Mouse (Mus musculus): Measurements from ENCODE around the gene Ltb. TPM values are rescaled to one million over a fixed set of nuclear protein-coding genes. Genes with fewer than 3 reads are reported as not detected.

The Ltb gene
- polyA plus RNA-seq, 1 experiment: 531 TPM

DNA sequence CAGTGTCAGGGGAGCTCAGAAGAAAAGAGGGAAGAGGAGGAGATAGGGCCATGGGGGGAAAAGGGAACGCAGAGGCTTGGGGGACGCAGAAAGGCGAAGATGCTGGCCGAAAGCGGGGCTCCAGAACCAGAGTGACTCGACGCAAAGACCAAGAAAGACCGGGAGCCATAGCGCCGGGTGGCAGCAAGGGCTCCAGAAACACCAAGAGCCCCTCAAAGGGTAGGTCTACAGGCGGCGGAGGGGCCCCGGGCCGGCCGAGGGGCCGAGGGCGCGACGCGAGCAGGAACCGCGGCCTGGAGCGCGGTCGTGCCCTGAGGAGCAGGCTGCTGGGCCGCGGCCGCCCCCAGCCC is 30.0 kb upstream of the Ltb start:
- 0% methylated on average over 21 of the region's 28 CpGs for WGBS
- TF ChIP-seq CTCF (IDR thresholded peaks at IDR 0.05; ENCODE audit: extremely low read depth, insufficient read depth, insufficient read length, insufficient replicate concordance) (no peak), POLR2A (IDR thresholded peaks at IDR 0.05; ENCODE audit: low read depth, low read length) (no peak)
- no peak for DNase-seq (ENCODE audit: low read depth in 1 of 2, low spot score in 2 of 2)

DNA sequence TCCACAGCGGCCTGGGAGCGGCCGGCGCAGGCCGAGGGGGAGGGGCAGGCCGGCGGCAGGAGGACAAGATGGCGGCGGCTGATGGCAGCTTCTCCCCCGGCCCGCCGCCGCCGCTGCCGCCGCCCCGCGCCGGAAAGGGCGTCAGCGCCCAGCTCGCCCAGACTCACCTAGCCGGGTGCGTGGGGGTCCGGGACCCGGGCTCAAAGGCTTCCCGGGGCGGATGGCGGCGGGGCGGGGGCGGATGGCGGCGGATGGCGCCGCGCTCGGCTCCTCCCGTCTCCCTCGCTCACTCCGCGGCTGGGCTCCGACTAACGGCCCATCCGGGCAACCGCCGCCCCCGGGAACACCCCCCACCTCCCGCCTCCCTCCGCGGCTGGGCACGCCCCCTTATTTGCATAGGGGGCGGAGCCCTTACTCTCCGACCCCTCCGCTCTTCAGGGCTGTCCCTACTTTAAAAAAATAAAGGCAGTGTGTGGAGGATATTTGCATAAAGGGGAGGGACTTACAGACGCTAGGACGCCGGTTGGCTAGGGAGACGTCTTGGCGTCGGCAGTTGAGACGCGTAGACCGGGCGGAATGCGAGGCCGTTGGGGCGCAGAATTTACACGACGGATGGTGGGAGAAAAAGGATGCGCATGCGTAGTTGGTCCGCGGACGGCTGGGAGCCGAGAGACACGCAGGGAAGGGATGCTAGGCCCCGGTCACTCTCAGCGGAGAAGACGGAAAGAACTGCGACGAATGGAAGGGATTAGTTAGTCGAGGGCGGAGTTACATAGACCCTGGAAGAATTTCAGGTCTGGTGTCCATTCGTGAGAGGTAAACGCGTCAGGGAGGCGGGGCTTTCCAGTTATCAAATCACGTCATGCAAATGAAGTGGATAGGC is 29.4 kb upstream of the Ltb start, which contains the start of gene Prrc2a:
Gene Prrc2a (minus strand): TSS at position 330 of the 883 bp plus-strand sequence.
- Histone ChIP-seq H3K36me3 (ENCODE audit: control insufficient read depth, insufficient read depth, low read length) (peaks cover 22% of the 10 kb centered on the region), H3K27ac (ENCODE audit: insufficient read depth, low read length) (peak within 1 kb of the TSS; percentile 100), H3K4me1 (ENCODE audit: control insufficient read depth, insufficient read depth, insufficient read length) (peaks cover 9% of the 10 kb centered on the region; the same call in 1 of the 2 replicates), H3K27me3 (ENCODE audit: control insufficient read depth, insufficient read depth, low read length) (no peaks in the 10 kb centered on the region), H3K4me3 (ENCODE audit: extremely low read depth, insufficient read depth, insufficient read length) (peak within 1 kb of the TSS; percentile 90)
- under 1% methylated on average over 72 of the region's 89 CpGs for WGBS
- peak; percentile 95 to 99 for DNase-seq (ENCODE audit: low read depth in 1 of 2, low spot score in 2 of 2)
- TF ChIP-seq POLR2A (IDR thresholded peaks at IDR 0.05; ENCODE audit: low read depth, low read length) (peak; percentile 78), CTCF (IDR thresholded peaks at IDR 0.05; ENCODE audit: extremely low read depth, insufficient read depth, insufficient read length, insufficient replicate concordance) (no peak)

More for the DNA sequence above, 30.0 kb upstream of the Ltb start:
- Histone ChIP-seq H3K4me1 (ENCODE audit: control insufficient read depth, insufficient read depth, insufficient read length) (peaks cover 9% of the 10 kb centered on the region; the same call in 1 of the 2 replicates), H3K36me3 (ENCODE audit: control insufficient read depth, insufficient read depth, low read length) (peaks cover 28% of the 10 kb centered on the region), H3K27ac (ENCODE audit: insufficient read depth, low read length) (peak overlapping the region; percentile 86), H3K4me3 (ENCODE audit: extremely low read depth, insufficient read depth, insufficient read length) (peak overlapping the region; percentile 84), H3K27me3 (ENCODE audit: control insufficient read depth, insufficient read depth, low read length) (no peaks in the 10 kb centered on the region)

DNA sequence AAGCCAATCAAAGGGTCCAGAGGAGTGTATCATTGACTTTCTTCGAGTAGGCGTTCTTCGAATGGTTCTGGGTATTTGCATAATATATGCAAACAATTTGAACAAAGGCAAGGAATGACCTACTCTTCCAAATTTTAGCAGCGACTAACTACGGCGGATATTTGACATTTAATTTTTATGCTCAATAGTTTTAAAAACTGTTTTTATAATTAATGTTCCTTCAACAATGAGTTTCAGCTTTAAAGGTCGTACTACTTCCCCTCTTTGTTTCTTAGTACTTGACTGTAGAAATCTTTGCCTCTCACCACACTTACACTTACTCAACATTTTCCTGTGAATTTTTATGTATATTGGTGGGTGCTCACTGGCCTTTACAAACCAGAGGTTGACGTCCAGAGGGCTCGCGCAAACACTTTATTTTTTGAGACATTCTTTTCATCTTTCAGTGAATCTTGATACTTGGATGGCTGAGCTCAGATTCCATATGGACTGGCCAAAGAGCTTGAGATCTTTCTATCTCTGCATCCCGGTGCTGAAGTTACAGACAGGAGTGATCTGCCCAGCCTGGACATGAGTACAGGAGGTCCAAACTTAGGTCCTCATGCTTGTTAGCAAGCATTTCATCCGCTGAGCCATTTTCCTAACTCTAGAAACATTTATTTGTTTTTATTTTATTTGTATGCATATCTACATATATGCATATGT is 28.6 kb upstream of the Ltb start:
- peaks cover 9% of the 10 kb centered on the region; the same call in 1 of the 2 replicates for H3K4me1 ChIP-seq (ENCODE audit: control insufficient read depth, insufficient read depth, insufficient read length)
- no peaks in the 10 kb centered on the region for H3K27me3 ChIP-seq (ENCODE audit: control insufficient read depth, insufficient read depth, low read length)
- H3K4me3 ChIP-seq (ENCODE audit: extremely low read depth, insufficient read depth, insufficient read length): peak overlapping the region; percentile 90; the same call in 1 of the 2 replicates
- peaks cover 14% of the 10 kb centered on the region for H3K36me3 ChIP-seq (ENCODE audit: control insufficient read depth, insufficient read depth, low read length)
- no peak for DNase-seq (ENCODE audit: low read depth in 1 of 2, low spot score in 2 of 2)
- H3K27ac ChIP-seq (ENCODE audit: insufficient read depth, low read length): peak overlapping the region; percentile 100
- TF ChIP-seq CTCF (IDR thresholded peaks at IDR 0.05; ENCODE audit: extremely low read depth, insufficient read depth, insufficient read length, insufficient replicate concordance) (no peak), POLR2A (IDR thresholded peaks at IDR 0.05; ENCODE audit: low read depth, low read length) (no peak)
- WGBS: 23% methylated on average over 12 of the region's 12 CpGs

DNA sequence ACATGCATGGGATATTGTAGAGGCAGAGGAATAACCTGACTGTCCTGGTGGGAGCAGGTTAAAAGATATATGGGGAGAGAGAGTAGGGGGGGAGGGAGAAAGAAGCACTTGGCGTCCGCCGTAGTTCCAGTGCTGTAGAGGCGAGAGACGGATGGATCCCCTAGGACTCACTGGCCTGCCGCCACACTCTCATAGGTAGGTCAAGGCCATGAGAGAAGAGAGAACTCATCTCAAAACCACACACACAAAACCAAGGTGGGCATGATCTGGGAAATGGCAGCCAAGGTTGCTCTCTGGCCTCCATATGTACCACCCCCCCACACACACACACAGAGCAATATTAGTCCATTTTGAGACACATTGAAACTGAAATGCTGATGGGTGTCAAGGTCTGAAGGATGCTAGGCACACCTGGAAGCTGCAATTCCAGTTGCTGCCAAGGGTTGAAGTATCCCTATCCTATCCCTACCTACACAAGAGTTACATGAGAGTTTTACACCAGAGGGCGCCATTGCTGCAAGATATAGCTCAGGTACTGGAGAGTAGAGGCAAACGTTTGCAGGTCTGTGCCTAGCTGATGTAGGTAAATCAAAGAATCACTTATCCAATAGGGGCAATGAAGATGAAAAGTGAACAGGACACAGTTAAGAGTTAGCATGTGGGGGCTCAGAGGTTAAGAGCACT is 27.7 kb upstream of the Ltb start:
- WGBS: 72% methylated on average over 8 of the region's 8 CpGs
- Histone ChIP-seq H3K27ac (ENCODE audit: insufficient read depth, low read length) (no peak overlapping the region), H3K36me3 (ENCODE audit: control insufficient read depth, insufficient read depth, low read length) (peaks cover 5% of the 10 kb centered on the region), H3K4me3 (ENCODE audit: extremely low read depth, insufficient read depth, insufficient read length) (no peak overlapping the region), H3K4me1 (ENCODE audit: control insufficient read depth, insufficient read depth, insufficient read length) (peaks cover 11% of the 10 kb centered on the region; the same call in 1 of the 2 replicates), H3K27me3 (ENCODE audit: control insufficient read depth, insufficient read depth, low read length) (no peaks in the 10 kb centered on the region)
- TF ChIP-seq CTCF (IDR thresholded peaks at IDR 0.05; ENCODE audit: extremely low read depth, insufficient read depth, insufficient read length, insufficient replicate concordance): peak; percentile 44; the same call in 1 of the 2 replicates
- no peak for TF ChIP-seq POLR2A (IDR thresholded peaks at IDR 0.05; ENCODE audit: low read depth, low read length)
- DNase-seq (ENCODE audit: low read depth in 1 of 2, low spot score in 2 of 2): peak; percentile 74 to 79

DNA sequence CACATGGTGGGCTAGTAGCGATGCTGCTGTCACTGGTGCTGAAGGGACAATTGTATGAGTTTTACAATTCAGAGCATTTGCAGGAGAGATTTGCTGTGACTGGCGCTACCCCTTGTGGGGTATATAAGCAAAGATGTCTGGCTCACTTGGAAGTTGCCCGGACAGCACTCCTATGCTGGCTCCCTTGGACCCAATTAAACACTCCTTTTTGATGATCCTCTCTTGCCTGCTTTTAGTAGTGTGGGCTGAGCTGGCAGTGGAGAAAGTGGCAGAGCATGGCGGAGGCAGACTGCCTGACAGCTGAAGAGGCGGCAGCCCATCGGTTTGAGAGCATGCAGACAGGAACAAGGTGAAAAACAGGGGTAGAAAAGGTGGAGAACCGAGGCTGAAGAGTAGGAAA is 26.4 kb upstream of the Ltb start:
- no peak for DNase-seq (ENCODE audit: low read depth in 1 of 2, low spot score in 2 of 2)
- TF ChIP-seq POLR2A (IDR thresholded peaks at IDR 0.05; ENCODE audit: low read depth, low read length) (no peak), CTCF (IDR thresholded peaks at IDR 0.05; ENCODE audit: extremely low read depth, insufficient read depth, insufficient read length, insufficient replicate concordance) (no peak)
- Histone ChIP-seq H3K4me3 (ENCODE audit: extremely low read depth, insufficient read depth, insufficient read length) (no peak overlapping the region), H3K4me1 (ENCODE audit: control insufficient read depth, insufficient read depth, insufficient read length) (peaks cover 22% of the 10 kb centered on the region; the same call in 1 of the 2 replicates), H3K36me3 (ENCODE audit: control insufficient read depth, insufficient read depth, low read length) (no peaks in the 10 kb centered on the region), H3K27me3 (ENCODE audit: control insufficient read depth, insufficient read depth, low read length) (no peaks in the 10 kb centered on the region), H3K27ac (ENCODE audit: insufficient read depth, low read length) (no peak overlapping the region)
- 89% methylated on average over 7 of the region's 7 CpGs for WGBS

DNA sequence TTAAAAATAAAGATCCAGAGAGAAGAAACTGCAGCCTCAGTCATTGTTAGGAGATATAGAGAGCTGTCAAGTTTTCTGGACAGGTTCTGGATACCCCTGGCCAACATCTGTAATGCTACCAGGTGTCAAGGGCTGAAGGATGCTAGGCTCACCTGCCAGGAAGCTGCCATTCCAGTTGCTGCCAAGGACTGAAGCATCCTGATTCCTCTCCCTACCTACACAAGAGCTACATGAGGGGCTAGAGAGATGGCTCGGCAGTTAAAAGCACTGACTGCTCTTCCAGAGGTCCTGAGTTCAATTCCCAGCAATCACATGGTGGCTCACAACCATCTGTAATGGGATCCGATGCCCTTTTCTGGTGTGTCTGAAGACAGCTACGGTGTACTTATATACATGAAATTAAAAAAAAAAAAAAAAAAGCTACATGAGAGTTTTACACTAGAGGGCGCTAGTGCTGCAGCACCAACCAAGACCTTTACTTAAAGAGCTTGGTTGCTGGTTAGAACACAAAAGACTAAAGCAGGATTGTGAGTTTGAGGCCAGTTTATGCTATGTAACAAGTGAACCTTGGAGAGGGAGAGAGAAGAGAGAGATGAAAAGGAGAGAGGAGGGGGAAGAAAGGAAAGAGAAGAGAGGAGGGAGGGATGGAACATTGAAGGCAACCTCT is 25.6 kb upstream of the Ltb start:
- peaks cover 25% of the 10 kb centered on the region; the same call in 1 of the 2 replicates for H3K4me1 ChIP-seq (ENCODE audit: control insufficient read depth, insufficient read depth, insufficient read length)
- TF ChIP-seq POLR2A (IDR thresholded peaks at IDR 0.05; ENCODE audit: low read depth, low read length) (no peak), CTCF (IDR thresholded peaks at IDR 0.05; ENCODE audit: extremely low read depth, insufficient read depth, insufficient read length, insufficient replicate concordance) (peak; percentile 30; the same call in 1 of the 2 replicates)
- no peak overlapping the region for H3K27ac ChIP-seq (ENCODE audit: insufficient read depth, low read length)
- 14% methylated on average over 4 of the region's 4 CpGs for WGBS
- no peaks in the 10 kb centered on the region for H3K36me3 ChIP-seq (ENCODE audit: control insufficient read depth, insufficient read depth, low read length)
- peak in 1 of 2 experiments; percentile 74 for DNase-seq (ENCODE audit: low read depth in 1 of 2, low spot score in 2 of 2)
- no peak overlapping the region for H3K4me3 ChIP-seq (ENCODE audit: extremely low read depth, insufficient read depth, insufficient read length)
- H3K27me3 ChIP-seq (ENCODE audit: control insufficient read depth, insufficient read depth, low read length): no peaks in the 10 kb centered on the region

All from spleen, adult 2 months (tissue).